Mouse (Mus musculus): ENCODE results near the gene Frk.

DNA sequence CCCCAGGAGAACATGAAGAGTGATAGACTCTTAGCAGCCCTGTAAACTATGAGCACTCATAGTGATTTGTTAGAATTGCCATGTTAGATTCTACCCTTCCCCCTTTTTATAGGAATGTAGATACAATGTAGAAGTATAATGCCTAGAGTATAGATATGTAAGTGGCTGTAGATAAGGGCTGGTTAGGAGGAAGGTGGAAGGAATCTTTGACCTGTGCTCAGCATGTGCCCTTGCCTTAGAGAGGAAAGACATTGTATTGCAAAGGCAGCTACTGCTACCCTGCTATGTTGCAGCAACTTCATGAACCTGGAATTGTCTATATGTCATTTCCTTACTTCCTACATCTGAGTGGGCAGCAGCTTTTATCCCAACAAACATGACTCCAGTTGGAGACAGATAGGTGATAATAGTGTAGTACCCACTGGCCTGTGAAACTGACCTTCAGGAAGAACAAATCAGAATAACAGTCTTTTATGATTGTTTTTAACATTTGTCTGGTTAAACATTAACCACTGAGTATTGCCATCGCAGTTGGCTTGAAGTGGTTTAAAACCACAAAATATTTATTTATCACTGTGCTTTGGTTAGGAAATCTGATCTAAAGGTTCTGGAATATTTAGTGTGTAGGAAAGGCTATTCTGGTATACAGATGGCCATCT, 80.4 kb downstream of the Frk start:
- no peak for TF ChIP-seq POLR2A (IDR thresholded peaks at IDR 0.05; ENCODE audit: extremely low read depth, insufficient read depth, low read length)
- TF ChIP-seq CTCF (IDR thresholded peaks at IDR 0.05; ENCODE audit: extremely low read depth, insufficient read depth, low read length): no peak

All from cortical plate, adult 2 months (tissue).